Mouse (Mus musculus): ENCODE data around the gene Polg. TPM values are rescaled to one million over a fixed set of nuclear protein-coding genes. Genes with fewer than 3 reads are reported as not detected.

The Polg gene
- total and polyA plus RNA-seq, 3 experiments, result 40.6 to 152 (median 87.4) TPM

DNA sequence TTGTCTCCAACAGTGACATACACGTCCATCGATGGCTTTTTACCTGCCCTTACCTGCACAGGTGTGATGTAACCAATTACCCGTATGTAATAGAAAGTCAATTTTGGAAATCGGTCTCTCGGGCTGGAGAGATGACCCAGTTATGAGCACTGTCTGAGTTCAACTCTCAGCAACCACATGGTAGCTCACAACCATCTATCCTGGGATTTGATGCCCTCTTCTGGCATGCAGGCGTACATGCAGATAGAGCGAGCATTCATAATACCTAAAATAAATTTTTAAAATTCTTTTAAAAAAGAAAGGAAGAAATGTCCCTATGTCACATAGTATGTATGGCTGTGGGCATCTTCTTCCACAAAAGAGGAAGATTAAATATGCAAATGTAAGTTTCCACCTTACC is 5.3 kb upstream of the Polg start:
- H3K9me3 ChIP-seq (replicated peaks), result peaks cover 2% of the 10 kb centered on the region; the same call in 1 of the 2 replicates
- H3K4me1 ChIP-seq (ENCODE audit: insufficient read depth, low read depth, low read length), result peaks cover 46% of the 10 kb centered on the region
- DNase-seq (ENCODE audit: low spot score) (no peak), ATAC-seq (ENCODE audit: extremely low read depth, insufficient number of reproducible peaks, low FRiP score, poor library complexity, severe bottlenecking) (no peak)
- H3K27me3 ChIP-seq (ENCODE audit: insufficient read depth, low read length), result peaks cover 12% of the 10 kb centered on the region
- TF ChIP-seq GATA2 (IDR thresholded peaks at IDR 0.05; ENCODE audit: borderline replicate concordance, low read depth, low read length) (no peak), CTCF (IDR thresholded peaks at IDR 0.05; ENCODE audit: low read depth, low read length) (peak; percentile 28; the same call in 1 of the 2 replicates)
- H3K36me3 ChIP-seq (replicated peaks), result no peaks in the 10 kb centered on the region
- H3K4me3 ChIP-seq (ENCODE audit: low read depth, low read length), result no peak overlapping the region

DNA sequence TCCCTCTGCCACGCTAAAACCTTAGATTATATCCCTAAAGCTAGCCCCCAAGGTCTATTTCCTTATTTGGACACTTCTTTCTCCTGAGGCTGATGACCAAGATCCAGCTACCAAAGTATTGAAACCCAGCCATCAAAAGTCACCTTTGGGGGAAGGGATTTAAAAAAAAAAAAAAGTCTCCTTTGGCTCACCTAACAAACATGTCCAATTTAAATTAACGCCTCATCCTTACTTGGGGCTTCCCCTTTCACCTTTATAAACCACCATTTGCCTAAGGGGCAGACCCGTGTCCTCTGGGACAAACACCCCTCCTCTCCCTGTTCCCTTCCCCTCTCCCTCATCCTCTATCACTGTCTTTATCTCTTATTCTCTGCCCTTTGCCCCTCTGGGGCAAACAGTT is 4.6 kb upstream of the Polg start:
- H3K27me3 ChIP-seq (ENCODE audit: insufficient read depth, low read length), result peaks cover 9% of the 10 kb centered on the region; the same call in 1 of the 2 replicates
- TF ChIP-seq CTCF (IDR thresholded peaks at IDR 0.05; ENCODE audit: low read depth, low read length), result no peak
- H3K36me3 ChIP-seq (replicated peaks), result no peaks in the 10 kb centered on the region
- H3K4me3 ChIP-seq (ENCODE audit: low read depth, low read length), result no peak overlapping the region
- ATAC-seq (ENCODE audit: extremely low read depth, insufficient number of reproducible peaks, low FRiP score, poor library complexity, severe bottlenecking) (no peak), DNase-seq (ENCODE audit: low spot score) (no peak)
- H3K9me3 ChIP-seq (replicated peaks), result peaks cover 2% of the 10 kb centered on the region; the same call in 1 of the 2 replicates
- peaks cover 48% of the 10 kb centered on the region for H3K4me1 ChIP-seq (ENCODE audit: insufficient read depth, low read depth, low read length)

DNA sequence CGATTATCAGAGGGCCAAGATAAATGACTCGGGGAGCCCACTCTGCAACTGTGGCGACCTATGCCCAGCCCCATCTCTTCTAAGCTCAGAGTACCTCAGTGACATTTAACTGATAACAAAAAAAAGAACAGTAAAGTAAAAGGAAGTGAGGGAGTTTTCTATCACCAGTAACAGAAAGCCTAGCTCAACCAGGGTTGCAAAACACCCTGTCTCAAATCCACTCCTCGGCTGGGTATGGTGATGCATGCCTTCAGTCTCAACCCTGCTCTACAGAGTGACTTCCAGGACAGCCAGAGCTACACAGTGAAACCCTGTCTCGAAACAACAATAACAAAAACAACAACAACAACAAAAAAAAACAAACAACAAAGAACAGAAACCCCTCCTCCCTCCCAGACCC is 3.6 kb upstream of the Polg start:
- Histone ChIP-seq H3K4me3 (ENCODE audit: low read depth, low read length) (no peak overlapping the region), H3K36me3 (replicated peaks) (peaks cover 3% of the 10 kb centered on the region), H3K4me1 (ENCODE audit: insufficient read depth, low read depth, low read length) (peaks cover 53% of the 10 kb centered on the region), H3K9me3 (replicated peaks) (peaks cover 2% of the 10 kb centered on the region; the same call in 1 of the 2 replicates), H3K27me3 (ENCODE audit: insufficient read depth, low read length) (peaks cover 5% of the 10 kb centered on the region; the same call in 1 of the 2 replicates)
- DNase-seq (ENCODE audit: low spot score) (no peak), ATAC-seq (ENCODE audit: extremely low read depth, insufficient number of reproducible peaks, low FRiP score, poor library complexity, severe bottlenecking) (no peak)
- TF ChIP-seq POLR2AphosphoS5 (IDR thresholded peaks at IDR 0.05; ENCODE audit: insufficient replicate concordance, low read depth, low read length) (no peak), CTCF (IDR thresholded peaks at IDR 0.05; ENCODE audit: low read depth, low read length) (no peak), TAL1 (conservative IDR thresholded peaks at IDR 0.05; ENCODE audit: low read depth, low read length) (no peak), GATA1 (IDR thresholded peaks at IDR 0.05; ENCODE audit: borderline replicate concordance, low read length) (no peak), GATA2 (IDR thresholded peaks at IDR 0.05; ENCODE audit: borderline replicate concordance, low read depth, low read length) (no peak)

GRCm38 (mm10) chr7:79468994-79469393 is 2.8 kb upstream of the Polg start:
- Histone ChIP-seq H3K9me3 (replicated peaks) (no peaks in the 10 kb centered on the region), H3K36me3 (replicated peaks) (peaks cover 11% of the 10 kb centered on the region), H3K4me1 (ENCODE audit: insufficient read depth, low read depth, low read length) (peaks cover 56% of the 10 kb centered on the region), H3K4me3 (ENCODE audit: low read depth, low read length) (peak overlapping the region; percentile 10; the same call in 1 of the 2 replicates), H3K27me3 (ENCODE audit: insufficient read depth, low read length) (no peaks in the 10 kb centered on the region)
- TF ChIP-seq GATA2 (IDR thresholded peaks at IDR 0.05; ENCODE audit: borderline replicate concordance, low read depth, low read length), result no peak
- no peak for TF ChIP-seq CTCF (IDR thresholded peaks at IDR 0.05; ENCODE audit: low read depth, low read length)
- no peak for TF ChIP-seq TAL1 (conservative IDR thresholded peaks at IDR 0.05; ENCODE audit: low read depth, low read length)
- TF ChIP-seq POLR2AphosphoS5 (IDR thresholded peaks at IDR 0.05; ENCODE audit: insufficient replicate concordance, low read depth, low read length), result no peak
- no peak for TF ChIP-seq GATA1 (IDR thresholded peaks at IDR 0.05; ENCODE audit: borderline replicate concordance, low read length)
- ATAC-seq (ENCODE audit: extremely low read depth, insufficient number of reproducible peaks, low FRiP score, poor library complexity, severe bottlenecking), result peak; percentile 10; the same call in 1 of the 2 replicates
- no peak for DNase-seq (ENCODE audit: low spot score)

DNA sequence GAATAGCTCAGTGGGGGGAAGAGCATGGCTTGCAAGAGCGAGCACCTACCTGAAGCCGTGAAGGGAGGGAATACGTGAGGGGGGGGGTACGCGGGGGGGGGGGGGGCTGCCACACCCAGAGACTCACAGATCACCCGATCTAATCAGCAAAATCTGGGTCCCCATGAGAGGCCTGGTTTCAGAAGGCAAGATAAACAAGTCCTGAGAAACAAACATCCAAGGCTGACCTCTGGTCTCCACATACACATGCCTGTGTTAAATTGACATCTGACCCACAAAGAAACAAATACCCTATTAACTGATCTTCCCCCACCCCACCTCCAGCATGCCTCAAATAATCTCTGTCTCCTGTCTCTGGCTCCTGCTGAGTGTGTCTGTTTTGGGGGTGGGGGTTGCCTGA is 1.8 kb upstream of the Polg start:
- DNase-seq (ENCODE audit: low spot score), result no peak
- Histone ChIP-seq H3K27me3 (ENCODE audit: insufficient read depth, low read length) (no peaks in the 10 kb centered on the region), H3K4me3 (ENCODE audit: low read depth, low read length) (no peak overlapping the region), H3K4me1 (ENCODE audit: insufficient read depth, low read depth, low read length) (peaks cover 65% of the 10 kb centered on the region), H3K9me3 (replicated peaks) (no peaks in the 10 kb centered on the region), H3K36me3 (replicated peaks) (peaks cover 20% of the 10 kb centered on the region)
- no peak for ATAC-seq (ENCODE audit: extremely low read depth, insufficient number of reproducible peaks, low FRiP score, poor library complexity, severe bottlenecking)
- no peak for TF ChIP-seq TAL1 (conservative IDR thresholded peaks at IDR 0.05; ENCODE audit: low read depth, low read length)
- TF ChIP-seq GATA2 (IDR thresholded peaks at IDR 0.05; ENCODE audit: borderline replicate concordance, low read depth, low read length), result no peak
- no peak for TF ChIP-seq GATA1 (IDR thresholded peaks at IDR 0.05; ENCODE audit: borderline replicate concordance, low read length)
- no peak for TF ChIP-seq POLR2AphosphoS5 (IDR thresholded peaks at IDR 0.05; ENCODE audit: insufficient replicate concordance, low read depth, low read length)
- no peak for TF ChIP-seq CTCF (IDR thresholded peaks at IDR 0.05; ENCODE audit: low read depth, low read length)

DNA sequence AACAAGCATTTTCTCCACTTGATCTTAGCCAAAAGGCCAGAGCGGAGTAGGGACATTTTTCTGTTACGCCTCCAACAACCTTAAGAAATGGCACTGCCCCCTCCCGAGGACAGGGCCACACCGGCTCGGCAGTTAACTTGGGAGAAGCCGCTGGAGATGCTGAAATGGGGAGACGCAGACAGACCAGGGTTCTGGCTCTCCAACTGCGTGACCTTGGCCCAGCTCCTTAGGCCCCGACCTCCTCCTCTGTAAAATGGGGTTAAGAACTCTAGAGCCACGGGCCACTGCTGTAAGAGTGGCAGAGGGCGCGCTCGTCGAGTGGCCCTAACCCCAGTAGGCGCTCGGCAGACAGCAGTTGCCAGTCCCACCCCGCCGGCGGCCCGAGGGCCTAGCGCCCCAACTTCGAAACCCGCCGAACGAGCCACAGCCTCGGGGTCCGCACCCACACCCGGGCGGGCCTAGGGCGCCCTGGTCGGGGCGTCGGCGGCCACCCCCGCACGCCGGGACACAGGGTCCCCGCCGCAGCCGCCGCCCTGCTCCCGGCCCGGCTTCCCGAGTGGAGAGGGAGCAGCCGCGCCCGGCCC is 609 bp downstream of the Polg start:
- H3K36me3 ChIP-seq (replicated peaks), result peaks cover 43% of the 10 kb centered on the region
- no peak for TF ChIP-seq GATA2 (IDR thresholded peaks at IDR 0.05; ENCODE audit: borderline replicate concordance, low read depth, low read length)
- no peak for TF ChIP-seq TAL1 (conservative IDR thresholded peaks at IDR 0.05; ENCODE audit: low read depth, low read length)
- no peak for TF ChIP-seq POLR2AphosphoS5 (IDR thresholded peaks at IDR 0.05; ENCODE audit: insufficient replicate concordance, low read depth, low read length)
- no peak for TF ChIP-seq CTCF (IDR thresholded peaks at IDR 0.05; ENCODE audit: low read depth, low read length)
- no peak for TF ChIP-seq GATA1 (IDR thresholded peaks at IDR 0.05; ENCODE audit: borderline replicate concordance, low read length)
- H3K4me1 ChIP-seq (ENCODE audit: insufficient read depth, low read depth, low read length), result peaks cover 76% of the 10 kb centered on the region
- H3K27me3 ChIP-seq (ENCODE audit: insufficient read depth, low read length), result no peaks in the 10 kb centered on the region
- H3K9me3 ChIP-seq (replicated peaks), result no peaks in the 10 kb centered on the region
- H3K4me3 ChIP-seq (ENCODE audit: low read depth, low read length), result peak overlapping the region; percentile 85
- DNase-seq (ENCODE audit: low spot score) (no peak), ATAC-seq (ENCODE audit: extremely low read depth, insufficient number of reproducible peaks, low FRiP score, poor library complexity, severe bottlenecking) (no peak)
